34 mouse cellular contexts compared by ENCODE assay signal in genomic region chr1:152423052-152423451, GRCm38 (mm10). TPM values are rescaled to one million over a fixed set of nuclear protein-coding genes. Genes with fewer than 3 reads are reported as not detected.
DNase-seq lines count a peak whose midpoint lies in the region; ATAC-seq and TF ChIP-seq lines count a peak whose summit lies in the region.
"Had no signal": no experiment of that assay in that cellular context is flagged by ENCODE, and none has a peak within 500 bp of the region (broad histone marks: within the 10 kb centered on the region; RNA-seq: fewer than 3 reads in every experiment).

No protein-coding gene starts in this region.

- H3K9me3 ChIP-seq in lung, postnatal 0 days (ENCODE audit: low read length), result no peaks in the 10 kb centered on the region
- no peaks in the 10 kb centered on the region for H3K9me3 ChIP-seq in heart, embryonic 13.5 days
- H3K9me3 ChIP-seq: embryonic facial prominence, embryonic 12.5 days; forebrain, embryonic 10.5 days; hindbrain, embryonic 12.5 days; intestine, embryonic 15.5 days; limb, embryonic 12.5 days; liver, embryonic 15.5 days; lung, embryonic 15.5 days; midbrain, embryonic 12.5 days; neural tube, embryonic 15.5 days; stomach, embryonic 15.5 days had no signal

- H3K36me3 ChIP-seq in lung, postnatal 0 days (ENCODE audit: insufficient read depth, low read length), result no peaks in the 10 kb centered on the region
- no peaks in the 10 kb centered on the region for H3K36me3 ChIP-seq in heart, embryonic 13.5 days
- H3K36me3 ChIP-seq: embryonic facial prominence, embryonic 12.5 days; forebrain, embryonic 10.5 days; hindbrain, embryonic 12.5 days; intestine, embryonic 15.5 days; limb, embryonic 12.5 days; liver, embryonic 15.5 days; lung, embryonic 15.5 days; midbrain, embryonic 12.5 days; neural tube, embryonic 15.5 days; stomach, embryonic 15.5 days had no signal

- H3K4me2 ChIP-seq in lung, postnatal 0 days (replicated peaks; ENCODE audit: low read depth, low read length), result no peak overlapping the region
- H3K4me2 ChIP-seq in heart, embryonic 13.5 days, result peak overlapping the region; percentile 11; the same call in 1 of the 2 replicates
- H3K4me2 ChIP-seq: embryonic facial prominence, embryonic 12.5 days; hindbrain, embryonic 12.5 days; intestine, embryonic 15.5 days; limb, embryonic 12.5 days; liver, embryonic 15.5 days; lung, embryonic 15.5 days; midbrain, embryonic 12.5 days; neural tube, embryonic 15.5 days; stomach, embryonic 15.5 days had no signal

- intact Hi-C loops in heart, postnatal 25 days (cut with DNase I), result no loop called here

- ATAC-seq in lung, postnatal 0 days, result 0 out of 2 replicates have a peak, but pooled peaks have one; percentile 28
- ATAC-seq in heart, embryonic 13.5 days (ENCODE audit: extremely low read depth, insufficient number of reproducible peaks, low FRiP score, low TSS enrichment), result no peak; the same call in 1 of the 2 replicates
- ATAC-seq: hindbrain, postnatal 0 days; intestine, embryonic 15.5 days; Patski had no signal

- DNase-seq in heart, adult 11 months, result peak; percentile 89
- no peak for DNase-seq in heart, postnatal 25 days (ENCODE audit: low spot score)
- DNase-seq in lung, postnatal 0 days (ENCODE audit: low spot score), result peak; percentile 7
- no peak for DNase-seq in lung, adult 18-20 months
- peak; percentile 52 for DNase-seq in retina, embryonic 14.5 days (ENCODE audit: low spot score)
- no peak for DNase-seq in spleen, postnatal 36 days (ENCODE audit: low spot score in 2 of 2)
- no peak for DNase-seq in right cerebral cortex, postnatal 14 days
- DNase-seq: adrenal gland, postnatal 10 days; cerebellum, adult 11 months; cerebellum, adult 9-11 months; embryo, embryonic 11 days; gastrocnemius, postnatal 25 days; kidney, adult 2 months; kidney, postnatal 36 days; lung, postnatal 36 days; right cerebral cortex, adult 18-20 months; right cerebral cortex, postnatal 4 days had no signal

- no peak overlapping the region for H3K4me3 ChIP-seq in lung, postnatal 0 days (ENCODE audit: low read depth, low read length)
- H3K4me3 ChIP-seq in heart, embryonic 13.5 days, result no peak overlapping the region
- H3K4me3 ChIP-seq: embryonic facial prominence, embryonic 12.5 days; forebrain, embryonic 10.5 days; hindbrain, embryonic 12.5 days; intestine, embryonic 15.5 days; layer of hippocampus, adult 2 months; left cerebral cortex, adult 2 months; limb, embryonic 12.5 days; liver, embryonic 15.5 days; lung, embryonic 15.5 days; midbrain, embryonic 12.5 days; neural tube, embryonic 15.5 days; stomach, embryonic 15.5 days had no signal

- no peak overlapping the region for H3K9ac ChIP-seq in lung, postnatal 0 days (replicated peaks; ENCODE audit: low read depth)
- H3K9ac ChIP-seq in heart, embryonic 13.5 days, result peak overlapping the region; percentile 38
- H3K9ac ChIP-seq: embryonic facial prominence, embryonic 12.5 days; hindbrain, embryonic 12.5 days; intestine, embryonic 15.5 days; limb, embryonic 12.5 days; liver, embryonic 15.5 days; lung, embryonic 15.5 days; midbrain, embryonic 12.5 days; neural tube, embryonic 15.5 days; stomach, embryonic 15.5 days had no signal

- H3K27me3 ChIP-seq in lung, postnatal 0 days (replicated peaks; ENCODE audit: insufficient read depth, low read length), result no peaks in the 10 kb centered on the region
- H3K27me3 ChIP-seq in heart, embryonic 13.5 days (replicated peaks), result no peaks in the 10 kb centered on the region
- H3K27me3 ChIP-seq: embryonic facial prominence, embryonic 12.5 days; hindbrain, embryonic 12.5 days; intestine, embryonic 15.5 days; limb, embryonic 12.5 days; liver, embryonic 15.5 days; lung, embryonic 15.5 days; midbrain, embryonic 12.5 days; neural tube, embryonic 15.5 days; stomach, embryonic 15.5 days had no signal

- no peak for TF ChIP-seq CTCF in lung, postnatal 0 days (IDR thresholded peaks at IDR 0.05)

- no peak overlapping the region for H3K27ac ChIP-seq in lung, postnatal 0 days (ENCODE audit: low read length)
- H3K27ac ChIP-seq in heart, embryonic 13.5 days (replicated peaks), result peak overlapping the region; percentile 68
- H3K27ac ChIP-seq: embryonic facial prominence, embryonic 12.5 days; forebrain, embryonic 10.5 days; hindbrain, embryonic 12.5 days; hindbrain, postnatal 0 days; intestine, embryonic 15.5 days; layer of hippocampus, adult 2 months; left cerebral cortex, adult 2 months; limb, embryonic 12.5 days; liver, embryonic 15.5 days; lung, embryonic 15.5 days; midbrain, embryonic 12.5 days; neural tube, embryonic 15.5 days; stomach, embryonic 15.5 days had no signal

- H3K4me1 ChIP-seq in lung, postnatal 0 days (ENCODE audit: insufficient read depth, low read depth, low read length), result no peaks in the 10 kb centered on the region
- H3K4me1 ChIP-seq in heart, embryonic 13.5 days, result peaks cover 50% of the 10 kb centered on the region
- H3K4me1 ChIP-seq: embryonic facial prominence, embryonic 12.5 days; hindbrain, embryonic 12.5 days; intestine, embryonic 15.5 days; liver, embryonic 15.5 days; neural tube, embryonic 15.5 days; stomach, embryonic 15.5 days had no signal

- no peak for TF ChIP-seq EP300 in lung, postnatal 0 days (IDR thresholded peaks at IDR 0.05)

- 83% methylated on average over 3 of the region's 3 CpGs for WGBS in lung, postnatal 0 days
- 58% methylated on average over 3 of the region's 3 CpGs for WGBS in heart, embryonic 13.5 days

RNA-seq across cellular contexts. Expression of gene Colgalt2, which starts 23.4 kb away (rescaled TPM):
- 1 to 10 TPM; 3.5 to 4.3 TPM for total RNA-seq in heart, postnatal 25 days (2021)
- 3.3 and 3.6 TPM in 2 replicates for polyA plus RNA-seq in lung, postnatal 0 days (2015; fragmentation: Nextera tagmentation; extraction: Ambion mirVana)
- polyA plus RNA-seq in heart, embryonic 13.5 days (2015; fragmentation: Nextera tagmentation; extraction: Ambion mirVana), result 3.0 and 3.2 TPM in 2 replicates
- total RNA-seq: megakaryocyte, adult 5-6 weeks; MEL had no signal
- polyA plus RNA-seq: Patski had no signal

RNA-seq across cellular contexts. Expression of gene Tsen15, which starts 36.6 kb away (rescaled TPM):
- total RNA-seq in heart, postnatal 25 days (2021), result 10 to 100 TPM; 19.5 TPM
- polyA plus RNA-seq in lung, postnatal 0 days (2015; fragmentation: Nextera tagmentation; extraction: Ambion mirVana), result 35.9 and 36.6 TPM in 2 replicates
- 59.0 and 66.5 TPM in 2 replicates for polyA plus RNA-seq in heart, embryonic 13.5 days (2015; fragmentation: Nextera tagmentation; extraction: Ambion mirVana)

Comparison
In these comparisons a context has a peak if more than half of its experiments do, and no peak if none do; other contexts are left out.
1. DNase-seq: peak in heart, adult 11 months (single experiment), lung, postnatal 0 days (single experiment) and retina, embryonic 14.5 days (single experiment); none in heart, postnatal 25 days (single experiment), lung, adult 18-20 months (0 of 2), spleen, postnatal 36 days (0 of 2) and right cerebral cortex, postnatal 14 days (single experiment).